Mouse (Mus musculus): ENCODE results near the gene Rbfox2. TPM values are rescaled to one million over a fixed set of nuclear protein-coding genes. Genes with fewer than 3 reads are reported as not detected.
A peak's percentile ranks its signal among the peaks of the same experiment; 100 is the strongest.

Gene Rbfox2
- polyA plus RNA-seq, 1 experiment from 2014 or later: 16.8 TPM

DNA sequence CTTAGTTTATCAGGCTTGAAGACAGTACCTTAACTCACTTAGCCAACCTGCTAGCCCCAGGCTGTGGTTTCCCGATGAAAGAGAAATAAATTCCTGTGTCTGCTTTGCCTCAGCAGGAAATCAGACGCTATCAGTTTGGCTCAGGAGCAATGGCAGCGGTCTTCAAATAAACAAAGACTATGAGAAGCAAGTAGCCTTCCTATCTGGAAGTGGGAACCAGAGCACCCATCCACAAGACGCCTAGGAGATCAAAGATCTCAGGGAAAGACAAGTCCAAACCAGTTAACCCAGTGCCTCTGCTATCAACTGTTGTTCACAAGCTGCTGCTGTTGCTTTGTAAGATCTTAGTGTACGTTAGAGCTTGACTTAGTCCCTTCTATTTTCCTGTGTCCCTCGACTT lies 6.9 kb upstream of the Rbfox2 start:
- H3K27ac ChIP-seq (ENCODE audit: low read depth, low read length): no peak overlapping the region
- TF ChIP-seq CTCF (IDR thresholded peaks at IDR 0.05; ENCODE audit: low read depth): no peak
- ATAC-seq: no peak
- 14% methylated on average over 6 of the region's 6 CpGs for WGBS
- no peak overlapping the region for H3K9ac ChIP-seq (ENCODE audit: low read depth, low read length)
- H3K4me3 ChIP-seq (ENCODE audit: low read depth, low read length): no peak overlapping the region
- H3K36me3 ChIP-seq (ENCODE audit: control insufficient read depth, insufficient read depth): no peaks in the 10 kb centered on the region
- no peaks in the 10 kb centered on the region for H3K4me1 ChIP-seq (replicated peaks; ENCODE audit: control insufficient read depth, insufficient read depth, low read length)
- no peaks in the 10 kb centered on the region for H3K27me3 ChIP-seq (replicated peaks; ENCODE audit: control insufficient read depth, insufficient read depth, low read length)
- no peak overlapping the region for H3K4me2 ChIP-seq (replicated peaks; ENCODE audit: low read depth)
- no peaks in the 10 kb centered on the region for H3K9me3 ChIP-seq (ENCODE audit: control insufficient read depth)

DNA sequence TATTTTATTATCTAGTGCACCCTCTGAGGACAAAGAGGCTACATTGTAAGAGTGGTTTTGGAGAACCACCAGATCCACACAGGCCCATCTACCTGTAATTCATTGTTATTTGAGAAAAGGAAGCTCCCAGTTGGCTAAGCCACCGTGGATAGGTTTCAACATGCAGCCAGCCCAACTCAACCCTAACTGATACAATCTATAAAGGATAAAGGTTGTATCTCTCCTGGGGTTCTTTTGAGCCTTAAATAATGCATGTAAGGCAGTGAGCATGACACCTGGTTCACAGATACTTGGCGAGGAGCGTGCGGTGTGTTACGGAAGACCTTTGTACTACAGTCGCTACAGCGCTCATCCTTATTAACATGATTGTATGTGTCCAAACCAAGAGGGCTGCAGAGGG lies 6.0 kb upstream of the Rbfox2 start:
- Histone ChIP-seq H3K4me2 (replicated peaks; ENCODE audit: low read depth) (no peak overlapping the region), H3K9ac (ENCODE audit: low read depth, low read length) (no peak overlapping the region), H3K4me3 (ENCODE audit: low read depth, low read length) (no peak overlapping the region), H3K27ac (ENCODE audit: low read depth, low read length) (no peak overlapping the region), H3K36me3 (ENCODE audit: control insufficient read depth, insufficient read depth) (no peaks in the 10 kb centered on the region), H3K27me3 (replicated peaks; ENCODE audit: control insufficient read depth, insufficient read depth, low read length) (no peaks in the 10 kb centered on the region), H3K4me1 (replicated peaks; ENCODE audit: control insufficient read depth, insufficient read depth, low read length) (0 out of 2 replicates have a peak, but pooled peaks cover under 1% of the 10 kb centered on the region), H3K9me3 (ENCODE audit: control insufficient read depth) (no peaks in the 10 kb centered on the region)
- 94% methylated on average over 7 of the region's 7 CpGs for WGBS
- no peak for ATAC-seq
- no peak for TF ChIP-seq CTCF (IDR thresholded peaks at IDR 0.05; ENCODE audit: low read depth)

DNA sequence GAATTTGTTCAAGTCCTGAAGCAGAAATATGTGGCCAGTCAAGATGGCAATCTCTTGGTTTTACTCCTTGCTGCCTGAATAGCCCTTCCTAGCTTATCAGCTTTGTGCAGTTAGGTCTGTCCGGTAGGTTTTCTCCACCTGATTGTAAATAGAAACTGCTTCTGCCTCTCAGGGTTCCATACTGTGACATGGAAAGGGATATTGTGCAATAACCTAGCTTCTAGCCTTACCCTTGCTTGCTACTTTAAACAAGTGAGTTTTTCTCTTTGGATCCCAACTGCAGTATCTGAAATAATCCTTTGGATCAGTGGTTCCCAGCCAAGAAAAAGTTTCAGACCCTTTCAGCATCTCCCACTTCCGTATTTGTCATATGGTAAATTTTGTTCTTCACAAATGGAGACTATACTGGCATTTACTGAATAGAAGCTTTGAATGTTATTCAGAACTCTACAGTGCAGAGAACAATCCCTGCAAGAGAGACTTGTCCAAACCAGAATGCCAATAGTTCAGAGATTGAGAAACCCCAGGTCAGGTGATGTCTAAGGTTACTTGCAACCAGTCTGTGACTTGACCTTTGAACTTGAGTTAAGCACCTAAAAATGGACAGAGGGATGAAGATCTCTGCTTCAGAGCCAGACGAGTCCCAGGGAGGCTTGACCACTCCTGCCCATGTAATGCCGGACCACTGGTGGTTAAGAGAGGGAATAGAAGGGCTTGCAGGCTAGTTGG lies 1.1 kb upstream of the Rbfox2 start:
- WGBS: 67% methylated on average over 4 of the region's 4 CpGs
- no peak for ATAC-seq
- Histone ChIP-seq H3K36me3 (ENCODE audit: control insufficient read depth, insufficient read depth) (no peaks in the 10 kb centered on the region), H3K9me3 (ENCODE audit: control insufficient read depth) (no peaks in the 10 kb centered on the region), H3K4me3 (ENCODE audit: low read depth, low read length) (no peak overlapping the region), H3K4me2 (replicated peaks; ENCODE audit: low read depth) (no peak overlapping the region), H3K27me3 (replicated peaks; ENCODE audit: control insufficient read depth, insufficient read depth, low read length) (no peaks in the 10 kb centered on the region), H3K4me1 (replicated peaks; ENCODE audit: control insufficient read depth, insufficient read depth, low read length) (0 out of 2 replicates have a peak, but pooled peaks cover 6% of the 10 kb centered on the region), H3K9ac (ENCODE audit: low read depth, low read length) (no peak overlapping the region), H3K27ac (ENCODE audit: low read depth, low read length) (no peak overlapping the region)
- TF ChIP-seq CTCF (IDR thresholded peaks at IDR 0.05; ENCODE audit: low read depth): no peak

DNA sequence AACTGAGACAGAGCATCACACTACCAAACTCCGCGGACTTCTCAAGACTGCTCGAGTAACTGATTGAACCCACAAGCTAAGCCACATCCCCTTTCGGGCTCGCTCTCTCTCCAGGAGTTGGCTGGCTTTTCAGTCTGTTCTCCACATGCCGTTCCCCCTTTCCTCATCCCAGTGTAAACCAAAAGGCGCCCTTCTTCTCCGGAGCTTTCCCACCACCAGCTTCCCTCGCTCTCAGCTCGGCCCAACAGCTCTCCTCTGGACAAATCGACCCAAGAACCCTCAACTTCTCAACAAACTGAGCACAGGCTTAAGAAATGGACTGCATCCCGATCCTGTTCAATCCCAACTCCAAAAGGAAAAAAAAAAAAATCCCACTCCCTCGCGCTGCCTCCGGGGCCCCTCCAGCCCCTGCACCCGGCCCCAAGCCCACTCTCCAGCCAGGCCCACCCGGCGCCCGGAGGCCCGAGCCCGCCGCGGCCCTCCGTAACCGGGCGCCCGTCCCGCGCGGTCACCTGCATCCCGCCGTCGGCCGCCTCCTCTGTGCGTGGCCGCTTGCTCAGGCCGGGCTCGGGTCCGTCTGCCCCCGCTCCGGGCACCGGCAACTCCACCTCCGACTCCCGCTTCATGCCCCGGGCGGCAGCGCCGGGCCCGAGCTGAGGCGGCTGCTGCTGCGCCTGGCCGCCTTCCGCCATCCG lies 805 bp downstream of the Rbfox2 start:
- Histone ChIP-seq H3K9ac (ENCODE audit: low read depth, low read length) (peak overlapping the region; percentile 93), H3K36me3 (ENCODE audit: control insufficient read depth, insufficient read depth) (no peaks in the 10 kb centered on the region), H3K4me2 (replicated peaks; ENCODE audit: low read depth) (peak overlapping the region; percentile 85), H3K27ac (ENCODE audit: low read depth, low read length) (peak overlapping the region; percentile 98), H3K4me1 (replicated peaks; ENCODE audit: control insufficient read depth, insufficient read depth, low read length) (0 out of 2 replicates have a peak, but pooled peaks cover 6% of the 10 kb centered on the region), H3K9me3 (ENCODE audit: control insufficient read depth) (no peaks in the 10 kb centered on the region), H3K27me3 (replicated peaks; ENCODE audit: control insufficient read depth, insufficient read depth, low read length) (no peaks in the 10 kb centered on the region), H3K4me3 (ENCODE audit: low read depth, low read length) (peak overlapping the region; percentile 82)
- under 1% methylated on average over 52 of the region's 54 CpGs for WGBS
- 0 out of 2 replicates have a peak, but pooled peaks have one; percentile 1 for TF ChIP-seq CTCF (IDR thresholded peaks at IDR 0.05; ENCODE audit: low read depth)
- ATAC-seq: peak; percentile 17

DNA sequence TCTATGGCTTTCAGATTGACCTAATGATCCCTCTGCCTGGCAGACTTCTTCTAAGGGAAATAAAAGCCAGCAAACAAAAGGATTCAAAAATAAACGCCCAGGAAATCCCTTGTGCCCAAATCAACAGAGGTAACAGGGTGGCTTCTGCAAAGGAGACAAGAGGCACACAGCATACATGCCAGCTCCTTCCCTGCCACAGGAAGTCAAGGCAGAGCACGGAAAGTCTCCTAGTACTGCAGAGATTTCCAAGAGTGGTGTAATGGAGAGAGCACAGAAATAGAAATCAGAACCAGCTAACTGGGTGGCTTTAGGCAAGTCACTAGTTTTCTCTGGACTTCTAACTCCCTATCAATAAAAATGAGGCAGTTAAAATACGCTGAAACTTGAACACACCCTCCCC lies 1.8 kb downstream of the Rbfox2 start:
- Histone ChIP-seq H3K36me3 (ENCODE audit: control insufficient read depth, insufficient read depth) (no peaks in the 10 kb centered on the region), H3K9ac (ENCODE audit: low read depth, low read length) (no peak overlapping the region), H3K4me2 (replicated peaks; ENCODE audit: low read depth) (peak overlapping the region; percentile 85), H3K27ac (ENCODE audit: low read depth, low read length) (no peak overlapping the region), H3K4me1 (replicated peaks; ENCODE audit: control insufficient read depth, insufficient read depth, low read length) (0 out of 2 replicates have a peak, but pooled peaks cover 6% of the 10 kb centered on the region), H3K9me3 (ENCODE audit: control insufficient read depth) (no peaks in the 10 kb centered on the region), H3K4me3 (ENCODE audit: low read depth, low read length) (peak overlapping the region; percentile 82), H3K27me3 (replicated peaks; ENCODE audit: control insufficient read depth, insufficient read depth, low read length) (no peaks in the 10 kb centered on the region)
- no peak for TF ChIP-seq CTCF (IDR thresholded peaks at IDR 0.05; ENCODE audit: low read depth)
- 5% methylated on average over 3 of the region's 3 CpGs for WGBS
- no peak for ATAC-seq

DNA sequence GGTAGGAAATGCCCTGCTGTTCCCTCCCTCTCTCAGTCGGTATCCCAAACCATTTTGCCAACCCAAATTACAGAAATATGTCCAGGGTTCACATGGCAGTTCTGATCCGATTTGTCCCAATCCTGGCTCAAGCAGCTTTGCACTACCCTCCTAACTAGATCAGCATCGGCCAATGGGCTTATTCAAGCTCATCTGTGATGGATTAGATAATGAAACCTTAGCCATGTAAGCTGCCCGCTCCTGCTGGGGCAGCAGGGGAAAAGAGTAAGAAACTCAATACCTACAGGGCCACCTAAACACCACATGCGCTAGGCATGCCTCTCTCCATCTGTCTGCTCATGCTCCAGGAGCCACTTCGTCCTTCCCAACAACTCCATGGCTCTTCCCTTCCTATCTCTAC lies 5.7 kb downstream of the Rbfox2 start:
- no peak for TF ChIP-seq CTCF (IDR thresholded peaks at IDR 0.05; ENCODE audit: low read depth)
- Histone ChIP-seq H3K36me3 (ENCODE audit: control insufficient read depth, insufficient read depth) (no peaks in the 10 kb centered on the region), H3K9ac (ENCODE audit: low read depth, low read length) (no peak overlapping the region), H3K27ac (ENCODE audit: low read depth, low read length) (no peak overlapping the region), H3K9me3 (ENCODE audit: control insufficient read depth) (no peaks in the 10 kb centered on the region), H3K4me2 (replicated peaks; ENCODE audit: low read depth) (no peak overlapping the region), H3K4me1 (replicated peaks; ENCODE audit: control insufficient read depth, insufficient read depth, low read length) (0 out of 2 replicates have a peak, but pooled peaks cover 2% of the 10 kb centered on the region), H3K27me3 (replicated peaks; ENCODE audit: control insufficient read depth, insufficient read depth, low read length) (no peaks in the 10 kb centered on the region), H3K4me3 (ENCODE audit: low read depth, low read length) (no peak overlapping the region)
- 84% methylated on average over 6 of the region's 6 CpGs for WGBS
- no peak for ATAC-seq

Data from intestine, postnatal 0 days (tissue).